Mouse (Mus musculus) left cerebral cortex, postnatal 25 days (tissue): ENCODE measurements around the gene Rasgrp3. TPM values are rescaled to one million over a fixed set of nuclear protein-coding genes. Genes with fewer than 3 reads are reported as not detected.

ENCODE experiments used
- DNase-seq, 2 experiments: peaks; one replicate each; pipeline ENCODE4 v3.0.0; 2022; ENCODE audit warnings: low spot score in 2 of 2, mixed read lengths in 1 of 2
- intact Hi-C: fragments of 180-260 bp; cut with DNase I; formaldehyde crosslinking; loops from one replicate; pipeline ENCODE4 v1.15.1; 2025
- total RNA-seq, 2 experiments: library from RNA; stranded (reverse); gene quantifications; 2 replicates each; pipeline ENCODE4 v1.2.3; 2021

Rasgrp3 gene
- total RNA-seq, 2 experiments from 2014 or later: 10.4 to 10.9 TPM

DNA sequence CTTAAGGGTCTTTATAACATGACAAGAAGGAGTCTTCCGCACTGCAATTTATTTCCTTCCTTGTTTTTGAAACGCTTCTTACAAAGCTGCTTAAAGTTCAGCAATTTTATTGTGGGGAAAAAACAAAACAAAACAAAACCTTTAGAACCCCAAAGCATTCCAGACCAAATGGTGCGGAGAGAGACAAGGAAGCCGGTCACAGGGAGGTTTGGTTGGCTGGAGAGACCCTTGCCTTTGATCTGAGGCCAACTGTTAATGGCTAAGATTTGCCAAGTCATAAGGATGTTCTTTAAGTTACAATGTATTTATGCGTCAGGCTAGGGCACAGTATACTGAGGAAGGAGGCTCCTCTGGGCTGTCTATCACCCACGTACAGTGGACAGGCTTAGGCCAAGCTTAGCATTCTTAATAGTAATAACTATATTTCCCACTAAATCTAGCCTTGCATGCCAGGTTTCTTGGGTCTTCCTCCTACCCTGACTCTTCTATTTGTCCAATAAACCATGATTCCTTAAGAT lies 96.8 kb downstream of the Rasgrp3 start:
- intact Hi-C loops: loop anchor here (10.0 kb wide), 2 partner anchors 128 to 518 kb away; no protein-coding TSS in a partner anchor
- DNase-seq: no peak

DNA sequence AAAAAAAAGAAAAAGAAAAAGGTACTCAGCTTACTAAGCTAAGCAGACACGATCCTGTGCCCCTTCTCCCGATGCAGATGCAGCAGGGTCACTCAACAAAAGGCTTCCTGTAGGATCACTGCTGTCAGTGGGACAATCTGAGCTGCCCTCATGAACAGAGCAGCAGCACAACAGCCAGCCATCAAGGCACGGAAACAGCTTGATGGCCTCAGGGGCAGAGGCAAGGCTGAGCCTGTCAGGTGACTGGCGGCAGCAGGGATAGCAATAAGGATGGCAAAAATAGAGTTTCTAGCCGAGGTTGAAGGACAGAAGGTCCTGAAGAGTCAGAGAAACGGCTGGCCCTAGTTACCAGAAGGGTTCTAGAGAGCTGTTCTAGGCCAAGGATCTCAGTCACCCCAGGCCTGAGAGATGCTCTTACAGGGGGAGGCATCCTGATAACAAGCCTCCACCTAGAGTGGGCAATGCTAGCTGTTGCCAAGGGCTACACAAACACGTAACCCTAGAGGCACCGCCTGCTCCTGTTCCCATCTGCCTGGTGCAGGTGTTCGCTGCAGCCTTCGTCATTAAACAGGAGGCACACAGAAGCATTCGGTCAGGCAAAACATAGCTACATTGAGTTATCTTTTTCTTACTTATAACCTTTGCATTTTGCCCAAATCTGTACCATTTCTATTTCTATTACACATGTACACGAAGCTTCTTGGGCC lies 98.8 kb downstream of the Rasgrp3 start:
- DNase-seq: no peak
- intact Hi-C loops: loop anchor here (5.0 to 10.0 kb wide), 3 partner anchors 130 to 520 kb away; no protein-coding TSS in a partner anchor

DNA sequence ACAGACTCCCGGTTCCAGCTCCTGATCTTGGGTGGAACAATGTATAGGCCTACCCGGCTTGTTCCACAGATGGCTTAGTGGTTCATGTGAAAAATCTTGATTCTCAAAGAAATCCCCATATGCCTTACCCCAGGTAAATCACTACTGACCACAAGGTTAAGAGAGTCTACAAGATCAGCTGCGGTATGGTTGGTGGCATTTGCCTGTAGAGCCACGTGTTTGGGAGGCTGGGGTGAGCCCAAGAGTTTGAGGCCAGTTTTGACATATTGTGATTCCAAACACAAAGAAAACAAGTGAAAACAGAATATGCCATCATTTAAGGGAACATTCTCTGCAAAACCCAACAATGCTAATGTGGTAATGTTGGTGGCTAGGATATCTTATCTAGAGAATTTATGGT lies 99.9 kb downstream of the Rasgrp3 start:
- DNase-seq: no peak
- intact Hi-C loops: loop anchor here (5.0 to 10.0 kb wide), 3 partner anchors 131 to 521 kb away; no protein-coding TSS in a partner anchor

DNA sequence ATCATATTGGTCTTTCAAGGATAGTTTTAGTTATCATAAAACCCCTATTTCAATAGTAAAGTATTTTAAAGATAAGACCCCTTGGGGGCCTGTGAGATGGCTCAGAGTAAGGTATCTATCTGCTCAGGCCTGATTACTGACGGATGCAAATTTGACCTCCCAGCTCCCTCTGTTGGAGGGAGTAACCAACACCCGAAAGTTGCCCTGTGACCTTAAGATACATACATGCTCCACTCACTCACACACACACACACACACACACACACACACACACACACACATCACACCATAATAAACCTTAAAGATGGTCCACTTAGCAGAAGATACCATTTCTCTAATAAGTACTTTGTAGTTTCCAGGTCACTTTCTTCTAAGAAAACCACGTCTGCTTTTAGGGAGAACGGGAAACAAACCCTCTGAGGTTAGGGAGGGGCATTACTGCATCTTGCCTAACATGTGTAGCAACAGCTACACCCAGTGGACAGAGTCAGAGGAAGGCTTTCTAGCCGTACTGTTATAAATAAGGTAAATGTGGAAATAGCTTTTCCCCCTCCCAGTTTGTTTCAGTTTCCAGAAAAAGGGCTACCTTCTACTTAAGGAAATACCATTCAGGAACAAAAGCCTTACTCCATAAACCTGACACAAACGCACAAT lies 100.8 kb downstream of the Rasgrp3 start:
- intact Hi-C loops: loop anchor here (5.0 to 10.0 kb wide), 3 partner anchors 132 to 522 kb away; no protein-coding TSS in a partner anchor
- DNase-seq: peak; percentile 47 to 77

DNA sequence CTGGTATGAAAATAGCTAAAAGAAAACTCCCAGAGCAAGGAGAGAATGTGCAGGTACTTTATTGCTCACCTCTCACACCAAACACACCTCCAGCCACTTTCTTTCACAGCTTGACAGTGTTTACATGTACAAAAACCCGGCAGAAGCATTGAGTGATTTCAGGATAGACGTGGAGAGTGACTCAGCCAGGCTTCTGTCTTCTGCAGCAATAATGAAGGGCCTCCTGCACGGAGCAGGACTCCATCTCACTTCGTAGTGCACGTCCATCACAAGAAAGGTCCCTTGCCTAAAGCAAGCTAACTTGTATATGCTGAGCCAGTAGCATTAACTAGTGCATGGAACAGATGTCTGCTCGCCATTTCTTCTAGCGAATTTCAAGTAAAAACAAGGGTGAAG lies 101.4 kb downstream of the Rasgrp3 start:
- intact Hi-C loops: loop anchor here (5.0 to 10.0 kb wide), 3 partner anchors 132 to 522 kb away; no protein-coding TSS in a partner anchor
- no peak for DNase-seq

DNA sequence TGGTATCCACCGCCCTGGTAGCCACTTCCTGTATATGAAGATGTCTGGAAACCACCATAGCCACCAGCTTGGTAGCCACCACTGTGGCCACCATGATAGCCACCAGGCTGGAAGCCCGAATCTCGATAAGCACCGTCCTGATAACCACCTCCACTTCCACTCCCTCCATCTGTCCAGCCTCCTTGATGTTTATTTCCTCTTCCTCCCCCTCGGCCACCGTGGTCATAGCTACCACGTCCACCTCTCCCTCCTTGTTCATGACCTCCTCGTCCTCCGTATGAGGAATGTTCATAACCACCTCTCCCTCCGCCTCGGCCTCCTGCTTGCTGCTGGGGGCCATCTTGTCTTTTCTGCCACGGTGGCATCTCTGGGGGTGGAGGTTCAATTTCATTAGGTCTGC lies 102.7 kb downstream of the Rasgrp3 start:
- DNase-seq: no peak
- intact Hi-C loops: loop anchor here (5.0 to 10.0 kb wide), 3 partner anchors 134 to 524 kb away; no protein-coding TSS in a partner anchor

DNA sequence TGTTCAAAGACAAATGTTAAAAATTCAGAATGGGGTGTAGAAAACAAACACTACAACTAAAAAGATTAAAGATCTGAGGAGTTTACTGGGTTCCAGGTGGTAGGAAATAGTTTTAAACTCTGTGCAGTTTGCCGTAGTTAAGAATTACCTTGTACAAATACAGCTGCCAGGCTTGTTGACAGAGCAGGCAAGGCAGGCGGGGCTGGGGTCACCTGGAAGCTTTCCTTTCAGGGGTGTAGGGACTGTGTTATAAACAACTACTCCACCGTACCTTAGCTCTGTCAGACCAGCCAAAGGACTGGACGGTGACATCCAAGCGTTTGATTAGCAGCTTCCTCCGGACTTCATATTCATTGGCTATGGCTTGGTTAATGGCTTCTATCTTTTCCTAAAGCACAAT lies 103.4 kb downstream of the Rasgrp3 start:
- no peak for DNase-seq
- intact Hi-C loops: loop anchor here (5.0 to 10.0 kb wide), 3 partner anchors 134 to 524 kb away; no protein-coding TSS in a partner anchor

DNA sequence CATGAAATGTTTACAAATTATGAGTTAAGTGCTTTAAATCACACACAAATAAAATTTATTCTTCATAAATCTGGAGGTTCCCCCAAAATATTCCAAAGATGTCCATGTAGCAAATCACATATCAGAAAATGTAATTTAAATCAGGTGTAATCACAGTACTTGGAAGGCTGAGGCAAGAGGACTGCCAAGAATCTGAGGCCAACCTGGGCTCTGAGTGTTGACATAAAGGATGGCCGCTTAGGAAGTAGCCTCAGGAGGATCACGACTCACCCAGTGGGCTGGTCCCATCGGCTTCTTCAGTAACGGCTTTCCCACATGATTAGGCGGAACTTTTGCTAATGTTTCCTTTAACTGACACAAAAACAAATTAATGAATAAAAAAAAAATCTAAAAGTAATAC lies 104.1 kb downstream of the Rasgrp3 start:
- no peak for DNase-seq
- intact Hi-C loops: loop anchor here (5.0 to 10.0 kb wide), 3 partner anchors 135 to 525 kb away; no protein-coding TSS in a partner anchor

DNA sequence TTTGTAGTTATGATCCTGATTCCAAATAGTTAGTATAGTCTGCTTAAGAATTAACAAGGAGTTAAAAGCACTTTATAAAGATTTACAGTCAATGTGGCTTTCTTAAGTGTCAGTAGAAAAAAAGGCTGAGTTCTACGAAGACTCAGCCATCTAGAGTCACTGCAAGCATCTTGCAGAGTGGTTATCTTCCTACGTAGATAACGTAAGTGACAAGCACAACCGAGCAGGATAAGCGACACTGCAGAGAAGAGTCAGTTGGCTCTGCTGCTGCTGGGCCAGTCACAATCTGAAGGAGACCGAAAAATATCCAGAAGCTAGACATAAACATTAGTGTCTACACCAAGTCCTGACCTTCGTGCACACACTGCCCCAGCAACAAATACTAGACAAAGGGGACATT lies 107.7 kb downstream of the Rasgrp3 start:
- intact Hi-C loops: no loop called here
- no peak for DNase-seq

DNA sequence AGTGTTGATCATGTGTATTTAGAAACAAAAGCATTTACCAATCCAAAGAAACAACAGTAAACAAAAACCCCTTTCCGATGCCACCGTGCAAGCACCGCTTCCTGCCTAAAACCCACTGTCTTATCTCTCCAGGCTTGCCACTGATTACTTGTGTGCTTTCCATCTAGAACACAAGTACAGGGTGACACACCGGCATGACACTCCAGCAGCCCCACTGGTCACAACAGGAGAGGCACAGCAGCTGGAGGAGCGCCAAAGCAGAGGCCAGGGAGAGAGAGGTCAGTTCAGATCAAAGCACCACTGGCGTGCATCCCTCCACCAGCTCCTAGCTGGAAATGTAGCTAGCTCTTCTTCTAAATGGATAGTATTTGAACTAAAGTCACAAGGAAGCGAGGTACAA lies 108.6 kb downstream of the Rasgrp3 start:
- intact Hi-C loops: no loop called here
- DNase-seq: no peak

DNA sequence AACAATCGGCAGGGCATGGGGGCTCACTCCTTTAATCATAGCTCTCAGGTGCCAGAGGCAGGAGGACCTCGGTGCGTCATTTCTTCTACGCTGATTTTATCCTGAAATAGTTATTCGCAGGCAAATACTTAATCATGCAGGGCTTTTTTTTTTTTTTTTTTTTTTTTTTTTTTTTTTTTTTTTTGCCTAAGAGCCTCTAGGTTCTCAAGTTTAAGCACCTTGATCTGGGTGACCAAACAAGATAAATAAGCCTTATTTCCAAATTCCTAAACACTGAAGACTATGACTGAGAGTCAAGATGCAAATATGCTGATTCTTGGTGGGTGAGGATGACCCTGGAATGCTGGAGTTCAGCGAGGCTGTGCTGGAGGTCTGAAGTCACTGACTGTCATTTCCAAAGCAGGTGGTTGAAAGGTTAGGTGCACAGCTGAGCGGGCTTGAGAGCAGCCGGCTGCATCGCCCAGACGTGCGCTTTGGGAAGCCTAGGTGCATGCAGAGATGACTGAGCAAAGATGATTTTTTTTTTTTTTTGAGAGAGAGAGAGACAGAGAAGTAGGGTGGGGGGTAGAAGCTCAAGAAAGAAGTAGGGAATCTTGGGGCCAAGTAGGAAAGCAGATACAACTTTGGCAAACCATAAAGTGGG lies 115.2 kb downstream of the Rasgrp3 start:
- intact Hi-C loops: no loop called here
- no peak for DNase-seq

DNA sequence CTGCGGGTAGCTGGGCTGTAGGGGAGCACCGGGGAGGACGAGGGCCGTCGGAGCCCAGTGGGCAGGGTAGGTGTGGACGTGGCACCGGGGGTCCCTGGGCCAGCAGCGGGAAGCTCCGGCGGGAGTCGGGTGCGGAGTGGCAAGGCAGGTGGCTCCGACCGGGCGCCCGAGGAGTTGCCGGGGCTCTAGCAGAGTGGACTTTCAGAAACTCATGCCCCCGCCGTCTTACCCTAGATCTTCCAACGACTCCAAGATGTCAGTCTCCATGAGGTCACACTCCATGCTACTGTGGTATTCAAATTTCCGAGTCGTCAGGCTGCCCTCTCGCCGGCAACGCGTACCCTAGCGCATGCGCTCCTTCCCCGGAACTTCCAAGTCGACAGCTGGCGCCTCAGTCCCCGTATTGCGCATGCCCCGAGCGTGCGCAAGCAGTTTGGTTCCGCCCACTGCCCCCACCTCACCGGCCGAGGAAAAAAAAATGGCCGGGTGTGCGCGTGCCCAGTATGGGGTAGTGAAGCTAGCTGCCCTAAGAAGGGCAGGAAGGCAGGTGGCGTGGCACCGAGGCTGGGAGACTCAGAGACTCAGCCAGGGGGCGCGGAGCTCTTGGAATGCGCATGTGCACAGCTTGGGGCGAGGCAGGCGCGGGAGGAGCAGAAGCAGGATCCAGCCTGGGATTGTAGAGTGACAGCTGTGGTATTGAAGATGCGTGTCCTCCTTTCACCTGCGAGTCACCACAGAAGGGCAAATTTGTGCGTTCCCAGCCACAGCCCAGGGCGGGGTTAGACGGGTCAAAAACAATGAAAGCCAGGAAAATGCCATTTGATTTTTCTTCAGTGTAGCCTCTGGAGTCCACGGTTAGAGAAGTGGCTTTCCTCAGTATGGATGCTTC lies 116.1 kb downstream of the Rasgrp3 start, which contains the start of gene Fam98a:
Gene Fam98a, minus strand, starts transcription at position 435 of the 889 bp plus-strand sequence.
- intact Hi-C loops: no loop called here
- DNase-seq: peak; percentile 96 to 99

DNA sequence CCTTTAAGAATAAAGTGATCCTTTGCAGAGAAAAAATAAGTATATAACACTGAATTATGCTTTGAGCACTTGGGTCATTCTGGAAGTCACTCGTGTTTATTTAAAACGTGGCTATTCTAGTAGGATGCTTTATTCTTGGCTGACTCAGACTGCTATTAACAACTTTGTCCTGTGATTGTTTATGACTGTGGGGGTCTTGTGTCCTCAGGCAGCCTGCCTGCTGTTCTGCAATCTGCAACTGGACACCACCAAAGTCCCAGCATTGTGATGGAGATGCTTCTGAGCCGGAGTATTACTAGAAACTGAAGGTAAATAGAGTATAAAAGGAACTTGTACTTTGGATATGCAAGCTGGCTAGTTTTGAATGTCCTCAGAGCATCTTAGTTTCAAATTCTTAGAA lies 121.3 kb downstream of the Rasgrp3 start:
- intact Hi-C loops: no loop called here
- DNase-seq: no peak

DNA sequence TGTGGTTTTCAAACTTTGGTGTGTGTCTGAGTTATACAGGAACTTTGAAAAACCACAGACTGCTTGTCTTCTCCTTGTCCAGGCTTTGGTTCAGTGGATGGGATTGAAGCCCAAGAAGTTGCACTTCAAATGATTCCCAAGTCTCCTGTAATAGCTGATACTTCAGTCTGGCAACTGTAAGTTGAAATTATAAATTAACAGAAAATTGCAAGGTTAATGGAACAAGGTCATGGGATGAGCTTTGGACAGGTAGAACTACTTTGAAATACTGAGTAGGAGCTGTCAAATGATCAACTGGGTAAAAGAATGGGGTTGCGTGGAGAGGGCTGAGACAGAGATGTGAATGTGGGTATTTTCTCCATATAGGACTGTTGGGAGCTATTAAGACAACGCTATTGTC lies 122.3 kb downstream of the Rasgrp3 start:
- intact Hi-C loops: no loop called here
- no peak for DNase-seq

DNA sequence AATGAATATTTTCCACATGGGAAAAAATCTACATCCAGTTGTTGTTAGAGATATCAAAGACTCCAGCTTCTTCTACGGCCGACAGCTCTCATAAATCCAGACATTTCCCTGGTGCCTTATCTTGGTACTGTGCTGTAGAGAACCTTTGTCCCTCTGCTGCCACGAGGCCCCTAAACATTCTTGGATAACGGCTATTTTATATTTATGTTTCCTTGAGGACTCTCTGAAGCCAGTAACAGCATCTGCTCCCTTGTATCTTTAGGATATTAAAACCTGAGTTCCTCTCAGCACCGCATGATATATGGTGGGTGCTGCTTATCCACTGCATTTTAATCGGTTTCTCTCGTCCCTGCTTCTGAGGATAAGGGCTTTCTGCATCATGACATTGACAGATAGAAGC lies 139.9 kb downstream of the Rasgrp3 start:
- intact Hi-C loops: no loop called here
- no peak for DNase-seq
